Mouse (Mus musculus) intestine, embryonic 16.5 days (tissue): ENCODE data around the gene Tbp. TPM values are rescaled to one million over a fixed set of nuclear protein-coding genes. Genes with fewer than 3 reads are reported as not detected.

ENCODE experiments used
- ATAC-seq: fragments of 200-750 bp; cut with Nextera tagmentation; 2 replicates; pipeline ENCODE4 v1.8.0; 2017; ENCODE audit warnings: moderate TSS enrichment, moderate library complexity
- H3K27ac ChIP-seq: fragments of 300-500 bp; sonication (generic); 2 replicates; pipeline ENCODE4 v1.5.1; 2014; ENCODE audit warnings: mild to moderate bottlenecking, low read length
- H3K27me3 ChIP-seq: fragments of 300-500 bp; sonication (generic); replicated peaks from 2 replicates; pipeline ENCODE4 v1.6.1; 2014; ENCODE audit warnings: low read length, control low read depth, mixed read lengths; ENCODE audit not compliant: control insufficient read depth, insufficient read depth
- H3K36me3 ChIP-seq: fragments of 300-500 bp; sonication (generic); 2 replicates; pipeline ENCODE4 v1.6.1; 2014; ENCODE audit warnings: low read length, control low read depth; ENCODE audit not compliant: control insufficient read depth, insufficient read depth
- H3K4me1 ChIP-seq: fragments of 300-500 bp; sonication (generic); 2 replicates; pipeline ENCODE4 v1.6.1; 2014; ENCODE audit warnings: low read length, control low read depth, mixed read lengths; ENCODE audit not compliant: control insufficient read depth, insufficient read depth
- H3K4me2 ChIP-seq: fragments of 300-500 bp; sonication (generic); 2 replicates; pipeline ENCODE4 v1.6.1; 2014; ENCODE audit warnings: low read depth, low read length, control low read depth
- H3K4me3 ChIP-seq: fragments of 300-500 bp; sonication (generic); 2 replicates; pipeline ENCODE4 v1.5.1; 2014; ENCODE audit warnings: mild to moderate bottlenecking, low read length
- H3K9ac ChIP-seq: fragments of 300-500 bp; sonication (generic); 2 replicates; pipeline ENCODE4 v1.6.1; 2014; ENCODE audit warnings: low read depth, low read length
- H3K9me3 ChIP-seq: fragments of 300-500 bp; sonication (generic); 2 replicates; pipeline ENCODE4 v1.6.1; 2016; ENCODE audit warnings: low read length, control low read depth; ENCODE audit not compliant: control insufficient read depth
- WGBS: fragments of 180-500 bp; shearing (Covaris S2); extraction: QIAGEN DNeasy Blood & Tissue Kit; methylation state at CpG from one replicate; pipeline ENCODE4 v1.1.7; 2014; 5-methylcytosine and 5-hydroxymethylcytosine counted together
- polyA plus RNA-seq: library from polyadenylated mRNA; unstranded; fragments of >200 nt; fragmentation: Nextera tagmentation; extraction: Ambion mirVana; gene quantifications from 2 replicates; pipeline ENCODE4 v1.2.1, GENCODE M21; 2015

Gene Tbp
- polyA plus RNA-seq, 1 experiment from 2014 or later: 32.9 TPM

DNA sequence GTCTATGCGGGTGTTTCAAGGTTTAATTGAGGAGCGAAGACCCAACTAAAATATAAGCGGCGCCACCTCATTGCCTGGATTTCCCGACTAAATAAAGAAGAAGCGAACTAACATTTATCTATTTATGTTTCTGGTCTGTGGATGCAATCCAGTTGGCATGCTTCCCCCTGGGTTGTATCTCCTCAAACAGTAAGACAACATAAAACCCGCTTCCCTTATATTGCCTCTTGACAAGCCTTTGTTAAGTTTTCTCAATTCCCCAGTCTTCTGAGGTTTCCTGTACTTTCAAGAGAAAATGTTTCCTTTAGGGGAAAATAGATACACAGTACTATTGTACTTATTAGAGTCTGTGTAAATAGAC is 955 bp upstream of the Tbp start:
- Histone ChIP-seq H3K9me3 (no peaks in the 10 kb centered on the region), H3K4me1 (peaks cover 27% of the 10 kb centered on the region), H3K4me2 (peak overlapping the region; percentile 68), H3K4me3 (peak overlapping the region; percentile 96), H3K27me3 (no peaks in the 10 kb centered on the region), H3K9ac (peak overlapping the region; percentile 94), H3K36me3 (no peaks in the 10 kb centered on the region), H3K27ac (peak overlapping the region; percentile 97)
- ATAC-seq: no peak
- 44% methylated on average over 7 of the region's 7 CpGs for WGBS

- no peaks in the 10 kb centered on the region for H3K4me1 ChIP-seq
- 88% methylated on average over 2 of the region's 2 CpGs for WGBS
- H3K9me3 ChIP-seq: no peaks in the 10 kb centered on the region
- ATAC-seq: no peak
- H3K4me2 ChIP-seq: no peak overlapping the region
- no peaks in the 10 kb centered on the region for H3K27me3 ChIP-seq
- H3K9ac ChIP-seq: no peak overlapping the region
- no peak overlapping the region for H3K4me3 ChIP-seq
- peaks cover 29% of the 10 kb centered on the region for H3K36me3 ChIP-seq
- H3K27ac ChIP-seq: no peak overlapping the region
These were observed 11.0 kb downstream of the Tbp start for GRCm38 (mm10) chr17:15510694-15511093.

DNA sequence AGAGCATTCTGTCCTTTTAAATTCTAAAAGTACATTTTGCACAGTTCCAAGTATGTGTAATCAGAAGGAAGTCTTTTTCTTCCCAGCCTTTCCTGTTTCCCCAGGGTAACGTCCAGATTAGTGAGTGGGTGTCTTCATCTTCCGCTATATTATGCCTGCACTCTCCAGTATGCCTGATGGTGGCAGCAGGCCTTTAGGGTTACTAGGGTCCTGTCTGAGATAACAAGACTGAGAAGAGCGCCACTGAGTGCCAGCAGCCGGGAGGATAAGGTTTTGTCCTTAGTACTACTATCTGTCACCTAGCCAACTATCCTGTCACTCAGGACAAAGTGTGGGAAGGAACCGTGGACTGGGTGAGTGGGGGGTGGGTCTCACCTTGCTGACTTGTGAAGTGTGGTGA is 18.1 kb downstream of the Tbp start:
- 68% methylated on average over 5 of the region's 5 CpGs for WGBS
- no peak overlapping the region for H3K9ac ChIP-seq
- no peaks in the 10 kb centered on the region for H3K4me1 ChIP-seq
- no peak overlapping the region for H3K4me3 ChIP-seq
- no peak overlapping the region for H3K4me2 ChIP-seq
- no peaks in the 10 kb centered on the region for H3K9me3 ChIP-seq
- peaks cover 18% of the 10 kb centered on the region for H3K36me3 ChIP-seq
- no peak overlapping the region for H3K27ac ChIP-seq
- H3K27me3 ChIP-seq: no peaks in the 10 kb centered on the region
- ATAC-seq: no peak

GRCm38 (mm10) chr17:15518186-15518585 is 18.5 kb downstream of the Tbp start:
- no peak overlapping the region for H3K27ac ChIP-seq
- no peaks in the 10 kb centered on the region for H3K27me3 ChIP-seq
- WGBS: 95% methylated on average over 5 of the region's 5 CpGs
- H3K4me2 ChIP-seq: no peak overlapping the region
- H3K36me3 ChIP-seq: peaks cover 18% of the 10 kb centered on the region
- no peak overlapping the region for H3K9ac ChIP-seq
- no peak for ATAC-seq
- no peak overlapping the region for H3K4me3 ChIP-seq
- no peaks in the 10 kb centered on the region for H3K9me3 ChIP-seq
- no peaks in the 10 kb centered on the region for H3K4me1 ChIP-seq

GRCm38 (mm10) chr17:15518766-15519165 is 19.1 kb downstream of the Tbp start:
- H3K9me3 ChIP-seq: no peaks in the 10 kb centered on the region
- no peak overlapping the region for H3K9ac ChIP-seq
- H3K4me3 ChIP-seq: no peak overlapping the region
- no peaks in the 10 kb centered on the region for H3K27me3 ChIP-seq
- no peak overlapping the region for H3K4me2 ChIP-seq
- H3K36me3 ChIP-seq: peaks cover 18% of the 10 kb centered on the region
- no peak for ATAC-seq
- no peak overlapping the region for H3K27ac ChIP-seq
- H3K4me1 ChIP-seq: no peaks in the 10 kb centered on the region
- WGBS: 93% methylated on average over 1 of the region's 1 CpGs

- Histone ChIP-seq H3K9me3 (no peaks in the 10 kb centered on the region), H3K27me3 (no peaks in the 10 kb centered on the region), H3K36me3 (peaks cover 9% of the 10 kb centered on the region; the same call in 1 of the 2 replicates), H3K4me1 (peaks cover 9% of the 10 kb centered on the region), H3K4me3 (peak overlapping the region; percentile 92), H3K27ac (no peak overlapping the region), H3K4me2 (peak overlapping the region; percentile 75), H3K9ac (peak overlapping the region; percentile 87)
- 8% methylated on average over 10 of the region's 10 CpGs for WGBS
- ATAC-seq: no peak
These were observed 26.6 kb downstream of the Tbp start for GRCm38 (mm10) chr17:15526304-15526703.

DNA sequence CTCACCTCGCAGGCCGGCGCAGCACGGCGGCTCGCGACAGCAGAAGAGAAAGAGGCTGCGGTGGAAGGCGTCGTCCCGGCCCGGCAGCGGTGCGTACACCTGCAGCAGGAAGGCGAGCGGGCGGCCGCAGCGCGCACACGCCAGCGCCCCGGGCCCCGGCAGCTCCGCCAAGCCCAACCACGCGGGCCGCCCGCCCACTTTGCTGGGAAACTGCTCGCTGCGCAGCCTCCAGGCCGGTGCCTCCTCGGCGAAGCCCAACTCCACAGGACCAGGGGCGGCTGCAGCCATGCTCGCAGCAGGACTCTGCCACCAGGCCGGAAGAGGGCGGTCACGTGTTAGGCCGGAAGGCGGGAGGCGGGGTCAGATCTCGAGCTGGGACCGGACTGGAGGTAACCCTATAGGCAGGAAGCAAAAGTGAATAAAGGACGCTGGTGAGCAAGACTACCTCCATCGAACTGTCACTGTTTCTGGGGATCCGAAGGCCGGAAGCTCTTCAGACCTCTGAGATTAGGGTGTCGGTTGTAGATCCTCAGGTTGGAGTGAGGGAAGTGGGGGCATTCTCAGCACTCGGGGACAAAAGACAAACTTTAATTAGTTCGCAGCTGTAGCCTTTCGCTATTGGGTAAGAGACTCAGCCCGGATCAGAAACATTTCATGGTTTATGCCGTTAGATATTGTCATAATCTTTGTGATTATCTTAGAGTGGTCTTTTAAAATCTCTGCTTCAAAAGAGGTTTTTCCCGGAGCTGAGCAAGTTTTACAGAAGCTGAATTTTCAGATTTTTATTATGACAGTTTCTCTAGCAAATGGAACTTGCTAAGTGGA is 27.5 kb downstream of the Tbp start, which contains the start of gene Pdcd2:
Pdcd2 (minus strand) TSS at position 316 of the 825 bp plus-strand sequence.
- Histone ChIP-seq H3K4me1 (peaks cover 9% of the 10 kb centered on the region), H3K4me3 (peak within 1 kb of the TSS; percentile 92), H3K27ac (peak within 1 kb of the TSS; percentile 92), H3K4me2 (peak within 1 kb of the TSS; percentile 75), H3K36me3 (peaks cover 4% of the 10 kb centered on the region; the same call in 1 of the 2 replicates), H3K9me3 (no peaks in the 10 kb centered on the region), H3K27me3 (no peaks in the 10 kb centered on the region), H3K9ac (peak within 1 kb of the TSS; percentile 87)
- under 1% methylated on average over 53 of the region's 55 CpGs for WGBS
- peak; percentile 100 for ATAC-seq

- Histone ChIP-seq H3K9ac (peak overlapping the region; percentile 87), H3K4me1 (peaks cover 9% of the 10 kb centered on the region), H3K27me3 (no peaks in the 10 kb centered on the region), H3K4me3 (peak overlapping the region; percentile 92), H3K9me3 (no peaks in the 10 kb centered on the region), H3K4me2 (peak overlapping the region; percentile 75), H3K36me3 (peaks cover 2% of the 10 kb centered on the region; the same call in 1 of the 2 replicates), H3K27ac (no peak overlapping the region)
- ATAC-seq: no peak
- WGBS: 47% methylated on average over 3 of the region's 3 CpGs
These were observed 28.1 kb downstream of the Tbp start for GRCm38 (mm10) chr17:15527811-15528136.

- peaks cover 2% of the 10 kb centered on the region; the same call in 1 of the 2 replicates for H3K36me3 ChIP-seq
- ATAC-seq: no peak
- 85% methylated on average over 2 of the region's 2 CpGs for WGBS
- H3K4me3 ChIP-seq: no peak overlapping the region
- H3K9ac ChIP-seq: no peak overlapping the region
- no peaks in the 10 kb centered on the region for H3K9me3 ChIP-seq
- peaks cover 9% of the 10 kb centered on the region for H3K4me1 ChIP-seq
- H3K27me3 ChIP-seq: no peaks in the 10 kb centered on the region
- no peak overlapping the region for H3K4me2 ChIP-seq
- H3K27ac ChIP-seq: no peak overlapping the region
These were observed 29.2 kb downstream of the Tbp start for GRCm38 (mm10) chr17:15528887-15529286.
